In genomic region chr2:32712586-32712933, GRCm38 (mm10) we compare ENCODE assay signal across 7 mouse cellular contexts. TPM values are rescaled to one million over a fixed set of nuclear protein-coding genes. Genes with fewer than 3 reads are reported as not detected.
DNase-seq lines count a peak whose midpoint lies in the region; ATAC-seq and TF ChIP-seq lines count a peak whose summit lies in the region.

No protein-coding gene starts in this region.

- H3K4me2 ChIP-seq in midbrain, embryonic 11.5 days = peak overlapping the region; percentile 92

- no peaks in the 10 kb centered on the region for H3K9me3 ChIP-seq in midbrain, embryonic 11.5 days (ENCODE audit: control insufficient read depth, low read length)

- H3K27me3 ChIP-seq in midbrain, embryonic 11.5 days (ENCODE audit: control insufficient read depth, insufficient read depth, low read length) = no peaks in the 10 kb centered on the region
- no peaks in the 10 kb centered on the region for H3K27me3 ChIP-seq in small intestine, adult 2 months (ENCODE audit: control insufficient read depth, insufficient read depth, low read length)

- H3K4me1 ChIP-seq in midbrain, embryonic 11.5 days (ENCODE audit: control insufficient read depth, insufficient read depth, low read length) = peaks cover 16% of the 10 kb centered on the region
- H3K4me1 ChIP-seq in small intestine, adult 2 months (ENCODE audit: control insufficient read depth, insufficient read depth, insufficient read length, low read length) = peaks cover 16% of the 10 kb centered on the region; the same call in 1 of the 2 replicates

- under 1% methylated on average over 27 of the region's 44 CpGs for WGBS in midbrain, embryonic 11.5 days
- 1% methylated on average over 22 of the region's 44 CpGs for WGBS in small intestine, adult 2 months

- H3K27ac ChIP-seq in midbrain, embryonic 11.5 days (ENCODE audit: low read depth, low read length) = peak overlapping the region; percentile 94
- peak overlapping the region; percentile 81 for H3K27ac ChIP-seq in small intestine, adult 2 months (ENCODE audit: insufficient read depth, low read depth, low read length)

- H3K36me3 ChIP-seq in midbrain, embryonic 11.5 days (ENCODE audit: control insufficient read depth, insufficient read depth, low read length) = peaks cover 15% of the 10 kb centered on the region
- H3K36me3 ChIP-seq in small intestine, adult 2 months (ENCODE audit: control insufficient read depth, insufficient read depth, low read length) = peaks cover 30% of the 10 kb centered on the region

- TF ChIP-seq POLR2A in small intestine, adult 2 months (IDR thresholded peaks at IDR 0.05; ENCODE audit: low read depth, low read length) = no peak

- peak; percentile 59 for ATAC-seq in inflammation-experienced regulatory T-cells, adult 6 months
- ATAC-seq in midbrain, embryonic 11.5 days (ENCODE audit: low FRiP score) = peak; percentile 89

- H3K9ac ChIP-seq in midbrain, embryonic 11.5 days (ENCODE audit: low read length) = peak overlapping the region; percentile 88

- H3K4me3 ChIP-seq in midbrain, embryonic 11.5 days (ENCODE audit: low read depth, low read length) = peak overlapping the region; percentile 74
- peak overlapping the region; percentile 98 for H3K4me3 ChIP-seq in small intestine, adult 2 months (ENCODE audit: low read depth, low read length)

- DNase-seq in adrenal gland, adult 18-20 months (ENCODE audit: low spot score in 2 of 2) = peak; percentile 95 to 97
- peak; percentile 92 for DNase-seq in embryo, embryonic 10 days (ENCODE audit: low spot score)
- DNase-seq in gastrocnemius, postnatal 10 days = peak; percentile 97
- DNase-seq in left cerebral cortex, postnatal 4 days = peak; percentile 96
- DNase-seq in midbrain, embryonic 11.5 days (ENCODE audit: low spot score, missing footprints) = peak; percentile 99

- no peak for TF ChIP-seq CTCF in small intestine, adult 2 months (IDR thresholded peaks at IDR 0.05; ENCODE audit: extremely low read depth, insufficient read length, insufficient replicate concordance, low read depth, low read length)

- intact Hi-C loops in left cerebral cortex, postnatal 4 days (cut with DNase I) = loop anchor here (2.0 to 5.0 kb wide), 2 partner anchors 44 to 135 kb away; partner anchors contain the start of genes Stxbp1 and Tor2a

RNA-seq across cellular contexts. Expression of gene Cdk9, which starts 0.3 kb away (rescaled TPM):
- total RNA-seq in adrenal gland, adult 18-20 months (2021) = 10 to 100 TPM; 73.2 to 87.4 TPM
- total RNA-seq in gastrocnemius, postnatal 10 days (2021) = 10 to 100 TPM; 29.5 to 35.2 TPM
- polyA plus RNA-seq in inflammation-experienced regulatory T-cells, adult 6 months (2017; shearing (Covaris generic)) = 10 to 100 TPM; 21.2 to 31.2 (median 30.4) TPM
- 10 to 100 TPM; 87.8 to 88.0 TPM for total RNA-seq in left cerebral cortex, postnatal 4 days (2021)
- polyA plus RNA-seq in midbrain, embryonic 11.5 days (2014; fragmentation: Nextera tagmentation; extraction: Ambion mirVana) = 72.8 and 82.6 TPM in 2 replicates
- 41.9 and 89.9 TPM in 2 replicates for polyA plus RNA-seq in small intestine, adult 2 months (2012; rRNA removed)

RNA-seq across cellular contexts. Expression of gene Sh2d3c, which starts 8.3 kb away (rescaled TPM):
- 10 to 100 TPM; 11.6 to 14.9 TPM for total RNA-seq in adrenal gland, adult 18-20 months (2021)
- total RNA-seq in gastrocnemius, postnatal 10 days (2021) = 10 to 100 TPM; 13.2 to 16.6 TPM
- 10 to 100 TPM; 56.2 to 83.0 (median 61.4) TPM for polyA plus RNA-seq in inflammation-experienced regulatory T-cells, adult 6 months (2017; shearing (Covaris generic))
- total RNA-seq in left cerebral cortex, postnatal 4 days (2021) = 10 to 100 TPM; 33.1 to 37.2 TPM
- 23.4 and 25.5 TPM in 2 replicates for polyA plus RNA-seq in midbrain, embryonic 11.5 days (2014; fragmentation: Nextera tagmentation; extraction: Ambion mirVana)
- 10.9 and 25.3 TPM in 2 replicates for polyA plus RNA-seq in small intestine, adult 2 months (2012; rRNA removed)

RNA-seq across cellular contexts. Expression of gene Fpgs, which starts 8.6 kb away (rescaled TPM):
- total RNA-seq in adrenal gland, adult 18-20 months (2021) = 10 to 100 TPM in 1 of 2 experiments, 1 to 10 TPM in 1; 8.2 to 10.3 TPM
- total RNA-seq in gastrocnemius, postnatal 10 days (2021) = 10 to 100 TPM; 10.5 to 15.6 TPM
- 1 to 10 TPM; 3.2 to 7.2 (median 5.8) TPM for polyA plus RNA-seq in inflammation-experienced regulatory T-cells, adult 6 months (2017; shearing (Covaris generic))
- 10 to 100 TPM; 26.3 to 30.0 TPM for total RNA-seq in left cerebral cortex, postnatal 4 days (2021)
- polyA plus RNA-seq in midbrain, embryonic 11.5 days (2014; fragmentation: Nextera tagmentation; extraction: Ambion mirVana) = 10.3 and 13.9 TPM in 2 replicates
- 25.6 and 26.0 TPM in 2 replicates for polyA plus RNA-seq in small intestine, adult 2 months (2012; rRNA removed)

RNA-seq across cellular contexts. Expression of gene 6330409D20Rik, which starts 28.3 kb away (rescaled TPM):
- total RNA-seq in adrenal gland, adult 18-20 months (2021) = not detected
- total RNA-seq in gastrocnemius, postnatal 10 days (2021) = not detected
- polyA plus RNA-seq in inflammation-experienced regulatory T-cells, adult 6 months (2017; shearing (Covaris generic)) = 1 to 10 TPM in 2 of 3 experiments, not detected in 1; 1.2 to 1.3 TPM
- total RNA-seq in left cerebral cortex, postnatal 4 days (2021) = 1 to 10 TPM; 3.0 to 3.2 TPM
- 2.0 and 3.0 TPM in 2 replicates for polyA plus RNA-seq in midbrain, embryonic 11.5 days (2014; fragmentation: Nextera tagmentation; extraction: Ambion mirVana)
- not detected in 2 replicates for polyA plus RNA-seq in small intestine, adult 2 months (2012; rRNA removed)

RNA-seq across cellular contexts. Expression of gene Tor2a, which starts 44.5 kb away (rescaled TPM):
- 10 to 100 TPM; 18.2 to 22.3 TPM for total RNA-seq in adrenal gland, adult 18-20 months (2021)
- total RNA-seq in gastrocnemius, postnatal 10 days (2021) = 10 to 100 TPM; 12.7 to 13.7 TPM
- polyA plus RNA-seq in inflammation-experienced regulatory T-cells, adult 6 months (2017; shearing (Covaris generic)) = 10 to 100 TPM; 56.4 to 69.0 (median 67.4) TPM
- 10 to 100 TPM; 29.3 to 30.5 TPM for total RNA-seq in left cerebral cortex, postnatal 4 days (2021)
- polyA plus RNA-seq in midbrain, embryonic 11.5 days (2014; fragmentation: Nextera tagmentation; extraction: Ambion mirVana) = 47.7 and 51.4 TPM in 2 replicates
- 86.2 and 133 TPM in 2 replicates for polyA plus RNA-seq in small intestine, adult 2 months (2012; rRNA removed)

Comparison
In these comparisons a context has a peak if more than half of its experiments do, and no peak if none do; other contexts are left out.
1. Peak in every context shown above with its lines: DNase-seq, ATAC-seq, H3K4me3 ChIP-seq and H3K27ac ChIP-seq.